Mouse (Mus musculus): ENCODE measurements at regions not wholly inside any gene's neighbourhood (a gene's known extent, or its start where the extent isn't known, plus 50 kb on each side); places are given as distances from the start of the nearest gene placed in this dataset.

GRCm38 (mm10) chr7:128861376-128861775, 116.6 kb downstream of the Sec23ip start:
- Histone ChIP-seq H3K4me2 (ENCODE audit: low read depth, low read length) (no peak overlapping the region), H3K27me3 (replicated peaks; ENCODE audit: control insufficient read depth, insufficient read depth, low read length) (no peaks in the 10 kb centered on the region), H3K4me3 (ENCODE audit: low read depth, low read length) (no peak overlapping the region), H3K27ac (replicated peaks; ENCODE audit: low read depth, low read length) (no peak overlapping the region), H3K4me1 (ENCODE audit: control insufficient read depth, insufficient read depth, low read length) (no peaks in the 10 kb centered on the region), H3K9me3 (ENCODE audit: control insufficient read depth, low read length) (no peaks in the 10 kb centered on the region), H3K36me3 (ENCODE audit: control insufficient read depth, insufficient read depth, low read length) (no peaks in the 10 kb centered on the region), H3K9ac (ENCODE audit: low read depth, low read length) (no peak overlapping the region)
- ATAC-seq (ENCODE audit: low read depth) (no peak), DNase-seq (ENCODE audit: low spot score) (no peak)
- 84% methylated on average over 8 of the region's 8 CpGs for WGBS

GRCm38 (mm10) chr7:128868799-128869198, 124.1 kb downstream of the Sec23ip start:
- ATAC-seq (ENCODE audit: low read depth): no peak
- no peaks in the 10 kb centered on the region for H3K9me3 ChIP-seq (ENCODE audit: control insufficient read depth, low read length)
- no peaks in the 10 kb centered on the region for H3K36me3 ChIP-seq (ENCODE audit: control insufficient read depth, insufficient read depth, low read length)
- no peaks in the 10 kb centered on the region for H3K27me3 ChIP-seq (replicated peaks; ENCODE audit: control insufficient read depth, insufficient read depth, low read length)
- DNase-seq (ENCODE audit: low spot score): no peak
- no peaks in the 10 kb centered on the region for H3K4me1 ChIP-seq (ENCODE audit: control insufficient read depth, insufficient read depth, low read length)
- H3K4me3 ChIP-seq (ENCODE audit: low read depth, low read length): no peak overlapping the region
- H3K27ac ChIP-seq (replicated peaks; ENCODE audit: low read depth, low read length): no peak overlapping the region
- 75% methylated on average over 2 of the region's 2 CpGs for WGBS
- H3K4me2 ChIP-seq (ENCODE audit: low read depth, low read length): no peak overlapping the region
- H3K9ac ChIP-seq (ENCODE audit: low read depth, low read length): no peak overlapping the region

DNA sequence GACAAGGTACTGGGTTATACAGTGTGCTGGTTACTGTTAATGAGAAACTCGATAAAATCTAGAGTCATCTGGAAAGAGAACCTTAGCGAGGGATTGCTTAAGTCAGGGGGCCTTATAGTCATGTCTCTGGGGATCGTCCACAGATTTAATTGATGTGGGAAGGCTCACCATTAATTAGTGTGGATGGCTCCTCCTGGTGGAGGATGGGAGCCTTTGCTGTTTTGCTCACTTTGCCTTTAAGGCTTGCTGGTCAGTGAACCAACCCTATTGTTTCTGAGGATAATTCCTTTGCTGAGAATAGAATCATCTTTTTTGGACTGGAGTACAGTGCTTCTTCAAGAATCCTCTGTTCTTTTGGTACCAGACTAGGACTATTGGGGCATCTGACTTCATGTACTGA, 139.3 kb downstream of the Sec23ip start:
- WGBS: 67% methylated on average over 3 of the region's 3 CpGs
- no peak for DNase-seq (ENCODE audit: low spot score)
- Histone ChIP-seq H3K9ac (ENCODE audit: low read depth, low read length) (no peak overlapping the region), H3K9me3 (ENCODE audit: control insufficient read depth, low read length) (no peaks in the 10 kb centered on the region), H3K36me3 (ENCODE audit: control insufficient read depth, insufficient read depth, low read length) (no peaks in the 10 kb centered on the region), H3K27ac (replicated peaks; ENCODE audit: low read depth, low read length) (no peak overlapping the region), H3K27me3 (replicated peaks; ENCODE audit: control insufficient read depth, insufficient read depth, low read length) (no peaks in the 10 kb centered on the region), H3K4me1 (ENCODE audit: control insufficient read depth, insufficient read depth, low read length) (no peaks in the 10 kb centered on the region), H3K4me2 (ENCODE audit: low read depth, low read length) (no peak overlapping the region), H3K4me3 (ENCODE audit: low read depth, low read length) (no peak overlapping the region)
- ATAC-seq (ENCODE audit: low read depth): no peak

- DNase-seq (ENCODE audit: low spot score): no peak
- Histone ChIP-seq H3K4me1 (ENCODE audit: control insufficient read depth, insufficient read depth, low read length) (no peaks in the 10 kb centered on the region), H3K9ac (ENCODE audit: low read depth, low read length) (no peak overlapping the region), H3K27me3 (replicated peaks; ENCODE audit: control insufficient read depth, insufficient read depth, low read length) (no peaks in the 10 kb centered on the region), H3K4me2 (ENCODE audit: low read depth, low read length) (no peak overlapping the region), H3K4me3 (ENCODE audit: low read depth, low read length) (no peak overlapping the region), H3K9me3 (ENCODE audit: control insufficient read depth, low read length) (no peaks in the 10 kb centered on the region), H3K36me3 (ENCODE audit: control insufficient read depth, insufficient read depth, low read length) (no peaks in the 10 kb centered on the region), H3K27ac (replicated peaks; ENCODE audit: low read depth, low read length) (no peak overlapping the region)
- 77% methylated on average over 4 of the region's 4 CpGs for WGBS
- ATAC-seq (ENCODE audit: low read depth): no peak
Observed at GRCm38 (mm10) chr7:128885551-128885950, 140.8 kb downstream of the Sec23ip start.

- 78% methylated on average over 4 of the region's 4 CpGs for WGBS
- H3K9me3 ChIP-seq (ENCODE audit: control insufficient read depth, low read length): 0 out of 2 replicates have a peak, but pooled peaks cover 5% of the 10 kb centered on the region
- no peaks in the 10 kb centered on the region for H3K4me1 ChIP-seq (ENCODE audit: control insufficient read depth, insufficient read depth, low read length)
- H3K36me3 ChIP-seq (ENCODE audit: control insufficient read depth, insufficient read depth, low read length): no peaks in the 10 kb centered on the region
- no peak for DNase-seq (ENCODE audit: low spot score)
- H3K4me3 ChIP-seq (ENCODE audit: low read depth, low read length): no peak overlapping the region
- H3K9ac ChIP-seq (ENCODE audit: low read depth, low read length): no peak overlapping the region
- H3K27me3 ChIP-seq (replicated peaks; ENCODE audit: control insufficient read depth, insufficient read depth, low read length): no peaks in the 10 kb centered on the region
- ATAC-seq (ENCODE audit: low read depth): no peak
- no peak overlapping the region for H3K4me2 ChIP-seq (ENCODE audit: low read depth, low read length)
- no peak overlapping the region for H3K27ac ChIP-seq (replicated peaks; ENCODE audit: low read depth, low read length)
Observed at GRCm38 (mm10) chr7:128910134-128910533, 165.4 kb downstream of the Sec23ip start.

DNA sequence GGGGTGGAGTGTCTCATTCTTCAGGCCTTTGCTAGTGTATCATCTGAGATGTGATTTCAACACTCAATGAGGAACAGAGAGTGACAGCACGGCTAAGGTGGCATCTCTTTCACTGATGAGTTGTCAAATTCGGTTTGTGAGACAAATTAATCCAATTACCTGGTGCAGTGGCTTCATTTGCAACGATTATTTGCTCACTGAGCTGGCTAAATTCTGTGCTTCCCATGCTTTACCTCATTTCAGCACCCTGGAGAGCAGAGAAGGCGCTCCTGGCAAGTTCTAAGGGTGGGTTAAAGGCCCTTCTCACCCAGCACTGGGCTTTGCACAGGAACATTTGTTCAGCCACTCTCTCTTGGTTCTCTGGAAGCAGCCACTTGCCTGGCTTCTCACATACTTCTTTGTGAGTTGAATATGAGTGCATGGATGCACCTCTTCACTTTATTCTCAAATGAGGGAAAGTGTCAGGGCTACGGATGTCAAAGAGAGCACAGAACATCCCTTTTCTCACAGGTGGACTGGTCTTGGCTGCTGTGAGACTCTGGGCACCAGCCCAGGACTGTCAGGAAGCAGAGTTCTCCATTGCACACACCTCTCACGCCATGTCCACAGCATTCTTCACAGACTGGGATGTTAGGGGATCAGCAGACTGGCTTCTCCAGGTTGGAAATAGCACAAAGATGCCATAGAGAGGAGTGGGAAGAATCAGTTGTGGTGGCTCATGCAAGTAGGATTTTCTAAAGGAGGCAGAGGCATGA, 193.4 kb downstream of the Sec23ip start:
- DNase-seq (ENCODE audit: low spot score): peak; percentile 75
- 46% methylated on average over 6 of the region's 6 CpGs for WGBS
- H3K9me3 ChIP-seq (ENCODE audit: control insufficient read depth, low read length): no peaks in the 10 kb centered on the region

DNA sequence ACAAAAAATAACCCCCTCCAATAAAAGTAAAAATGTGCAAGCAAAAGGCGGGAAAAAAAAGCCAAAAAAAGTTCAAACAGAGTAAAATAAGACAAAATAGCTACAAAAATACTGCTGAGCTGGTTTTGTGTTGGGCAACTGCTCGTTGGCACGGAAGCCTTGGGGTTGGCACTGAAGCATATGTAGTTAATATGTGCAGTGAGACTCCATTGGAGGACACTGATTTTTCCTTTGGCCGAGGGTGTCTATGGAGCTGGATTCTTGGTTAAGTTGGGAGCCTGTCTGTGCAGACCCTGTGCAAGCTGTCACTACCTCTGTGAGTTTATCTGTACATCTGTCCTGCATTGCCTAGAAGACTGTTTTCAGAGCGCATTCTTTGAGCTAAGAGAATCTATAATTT, 215.8 kb downstream of the Sec23ip start:
- Histone ChIP-seq H3K27me3 (replicated peaks; ENCODE audit: control insufficient read depth, insufficient read depth, low read length) (no peaks in the 10 kb centered on the region), H3K4me3 (ENCODE audit: low read depth, low read length) (no peak overlapping the region), H3K36me3 (ENCODE audit: control insufficient read depth, insufficient read depth, low read length) (no peaks in the 10 kb centered on the region), H3K4me2 (ENCODE audit: low read depth, low read length) (no peak overlapping the region), H3K27ac (replicated peaks; ENCODE audit: low read depth, low read length) (no peak overlapping the region), H3K9ac (ENCODE audit: low read depth, low read length) (no peak overlapping the region), H3K4me1 (ENCODE audit: control insufficient read depth, insufficient read depth, low read length) (no peaks in the 10 kb centered on the region), H3K9me3 (ENCODE audit: control insufficient read depth, low read length) (no peaks in the 10 kb centered on the region)
- 87% methylated on average over 5 of the region's 5 CpGs for WGBS
- no peak for DNase-seq (ENCODE audit: low spot score)
- ATAC-seq (ENCODE audit: low read depth): no peak

More for the DNA sequence above, 193.4 kb downstream of the Sec23ip start:
- Histone ChIP-seq H3K36me3 (ENCODE audit: control insufficient read depth, insufficient read depth, low read length) (no peaks in the 10 kb centered on the region), H3K4me3 (ENCODE audit: low read depth, low read length) (no peak overlapping the region), H3K9ac (ENCODE audit: low read depth, low read length) (no peak overlapping the region), H3K27me3 (replicated peaks; ENCODE audit: control insufficient read depth, insufficient read depth, low read length) (no peaks in the 10 kb centered on the region), H3K4me2 (ENCODE audit: low read depth, low read length) (no peak overlapping the region), H3K27ac (replicated peaks; ENCODE audit: low read depth, low read length) (no peak overlapping the region), H3K4me1 (ENCODE audit: control insufficient read depth, insufficient read depth, low read length) (no peaks in the 10 kb centered on the region)
- no peak for ATAC-seq (ENCODE audit: low read depth)

- ATAC-seq (ENCODE audit: low read depth) (no peak), DNase-seq (ENCODE audit: low spot score) (no peak)
- Histone ChIP-seq H3K9ac (ENCODE audit: low read depth, low read length) (no peak overlapping the region), H3K4me1 (ENCODE audit: control insufficient read depth, insufficient read depth, low read length) (no peaks in the 10 kb centered on the region), H3K27me3 (replicated peaks; ENCODE audit: control insufficient read depth, insufficient read depth, low read length) (no peaks in the 10 kb centered on the region), H3K9me3 (ENCODE audit: control insufficient read depth, low read length) (no peaks in the 10 kb centered on the region), H3K27ac (replicated peaks; ENCODE audit: low read depth, low read length) (no peak overlapping the region), H3K36me3 (ENCODE audit: control insufficient read depth, insufficient read depth, low read length) (no peaks in the 10 kb centered on the region), H3K4me2 (ENCODE audit: low read depth, low read length) (no peak overlapping the region), H3K4me3 (ENCODE audit: low read depth, low read length) (no peak overlapping the region)
- WGBS: 78% methylated on average over 4 of the region's 4 CpGs
Observed at GRCm38 (mm10) chr7:128979904-128980303, 235.2 kb downstream of the Sec23ip start.

DNA sequence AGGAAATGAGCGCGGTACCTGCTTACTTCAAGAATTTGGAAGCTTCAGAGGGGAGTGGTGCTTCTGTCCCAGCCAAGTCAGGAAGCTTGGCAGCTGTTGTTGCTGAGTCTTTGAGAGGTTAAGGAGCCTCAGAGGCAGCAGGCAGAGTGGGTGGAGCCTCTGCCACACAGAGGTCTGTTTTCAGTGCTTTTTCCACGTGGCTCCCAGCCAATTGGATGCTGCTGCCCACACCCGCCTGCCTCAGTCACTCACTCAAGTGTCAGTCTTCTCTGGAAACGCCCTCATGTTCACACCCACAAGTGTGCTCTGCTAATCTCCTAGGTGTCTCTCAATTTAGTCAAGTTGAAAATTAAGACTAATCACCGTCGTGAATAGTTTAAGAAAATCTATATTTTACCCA, 236.1 kb downstream of the Sec23ip start:
- DNase-seq (ENCODE audit: low spot score) (peak; percentile 32), ATAC-seq (ENCODE audit: low read depth) (no peak)
- 65% methylated on average over 7 of the region's 7 CpGs for WGBS
- Histone ChIP-seq H3K9me3 (ENCODE audit: control insufficient read depth, low read length) (no peaks in the 10 kb centered on the region), H3K9ac (ENCODE audit: low read depth, low read length) (no peak overlapping the region), H3K4me2 (ENCODE audit: low read depth, low read length) (no peak overlapping the region), H3K36me3 (ENCODE audit: control insufficient read depth, insufficient read depth, low read length) (no peaks in the 10 kb centered on the region), H3K27ac (replicated peaks; ENCODE audit: low read depth, low read length) (no peak overlapping the region), H3K27me3 (replicated peaks; ENCODE audit: control insufficient read depth, insufficient read depth, low read length) (no peaks in the 10 kb centered on the region), H3K4me3 (ENCODE audit: low read depth, low read length) (no peak overlapping the region), H3K4me1 (ENCODE audit: control insufficient read depth, insufficient read depth, low read length) (no peaks in the 10 kb centered on the region)

Data from embryonic facial prominence, embryonic 14.5 days (tissue).